Mouse (Mus musculus) midbrain, embryonic 10.5 days (tissue): ENCODE results near the gene Noto. TPM values are rescaled to one million over a fixed set of nuclear protein-coding genes. Genes with fewer than 3 reads are reported as not detected.

Experiments used
- DNase-seq: peaks from one replicate; pipeline ENCODE4 v3.0.0-alpha.2; 2017; ENCODE audit warnings: low spot score
- H3K27ac ChIP-seq: fragments of 300-500 bp; sonication (generic); replicated peaks from 2 replicates; pipeline ENCODE4 v1.5.1; 2016; ENCODE audit warnings: mild to moderate bottlenecking
- H3K27me3 ChIP-seq: fragments of 300-500 bp; sonication (generic); 2 replicates; pipeline ENCODE4 v1.6.1; 2016; ENCODE audit warnings: low read depth, mild to moderate bottlenecking; ENCODE audit not compliant: poor library complexity, severe bottlenecking
- H3K36me3 ChIP-seq: fragments of 300-500 bp; sonication (generic); 2 replicates; pipeline ENCODE4 v1.6.1; 2016; ENCODE audit warnings: mild to moderate bottlenecking, moderate library complexity
- H3K4me1 ChIP-seq: fragments of 300-500 bp; sonication (generic); 2 replicates; pipeline ENCODE4 v1.6.1; 2016
- H3K4me3 ChIP-seq: fragments of 300-500 bp; sonication (generic); 2 replicates; pipeline ENCODE4 v1.5.1; 2016; ENCODE audit warnings: mild to moderate bottlenecking, moderate library complexity
- H3K9me3 ChIP-seq: fragments of 300-500 bp; sonication (generic); replicated peaks from 2 replicates; pipeline ENCODE4 v1.6.1; 2016; ENCODE audit warnings: mild to moderate bottlenecking
- WGBS: fragments of 180-500 bp; shearing (Covaris S2); methylation state at CpG from one replicate; pipeline ENCODE4 v1.1.7; 2016; 5-methylcytosine and 5-hydroxymethylcytosine counted together
- polyA plus RNA-seq: library from polyadenylated mRNA; unstranded; fragments of >200 nt; fragmentation: Nextera tagmentation; extraction: Ambion mirVana; gene quantifications from 2 replicates; pipeline ENCODE4 v1.2.1, GENCODE M21; 2016

Noto gene
- polyA plus RNA-seq, 1 experiment from 2014 or later = not detected

GRCm38 (mm10) chr6:85395360-85395759, 28.3 kb upstream of the Noto start:
- Histone ChIP-seq H3K27ac (no peak overlapping the region), H3K4me1 (0 out of 2 replicates have a peak, but pooled peaks cover 4% of the 10 kb centered on the region), H3K9me3 (no peaks in the 10 kb centered on the region), H3K4me3 (no peak overlapping the region), H3K27me3 (no peaks in the 10 kb centered on the region), H3K36me3 (no peaks in the 10 kb centered on the region)
- WGBS = 84% methylated on average over 2 of the region's 2 CpGs
- DNase-seq = no peak

DNA sequence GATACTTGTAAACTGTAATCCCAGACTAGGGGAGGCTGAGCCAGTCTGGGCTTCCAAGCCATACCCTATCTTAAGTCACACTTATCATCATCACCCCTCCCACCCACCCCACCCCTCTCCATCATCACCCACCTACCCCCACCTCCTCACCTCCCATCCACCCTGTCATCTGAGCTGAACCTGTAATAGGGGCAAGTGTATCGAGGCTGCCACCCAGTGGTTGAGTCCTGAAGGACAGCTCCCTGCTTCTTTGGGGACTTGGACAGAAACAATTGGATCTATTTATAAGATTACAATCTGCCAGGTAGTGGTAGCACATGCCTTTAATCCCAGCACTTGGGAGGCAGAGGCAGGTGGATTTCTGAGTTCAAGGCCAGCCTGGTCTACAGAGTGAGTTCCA, 26.5 kb upstream of the Noto start:
- H3K4me3 ChIP-seq = no peak overlapping the region
- H3K36me3 ChIP-seq = no peaks in the 10 kb centered on the region
- H3K4me1 ChIP-seq = 0 out of 2 replicates have a peak, but pooled peaks cover 4% of the 10 kb centered on the region
- DNase-seq = no peak
- no peaks in the 10 kb centered on the region for H3K27me3 ChIP-seq
- no peak overlapping the region for H3K27ac ChIP-seq
- 53% methylated on average over 1 of the region's 1 CpGs for WGBS
- H3K9me3 ChIP-seq = no peaks in the 10 kb centered on the region

- no peak overlapping the region for H3K4me3 ChIP-seq
- no peak for DNase-seq
- H3K27ac ChIP-seq = 0 out of 2 replicates have a peak overlapping the region, but pooled peaks have one; percentile 28
- 33% methylated on average over 5 of the region's 5 CpGs for WGBS
- H3K4me1 ChIP-seq = peaks cover 11% of the 10 kb centered on the region; the same call in 1 of the 2 replicates
- no peaks in the 10 kb centered on the region for H3K9me3 ChIP-seq
- H3K36me3 ChIP-seq = no peaks in the 10 kb centered on the region
- H3K27me3 ChIP-seq = peaks cover 6% of the 10 kb centered on the region; the same call in 1 of the 2 replicates
Observed at GRCm38 (mm10) chr6:85399715-85400114, 24.0 kb upstream of the Noto start.

GRCm38 (mm10) chr6:85402613-85403012, 21.1 kb upstream of the Noto start:
- H3K36me3 ChIP-seq = no peaks in the 10 kb centered on the region
- H3K4me3 ChIP-seq = no peak overlapping the region
- no peak for DNase-seq
- H3K27me3 ChIP-seq = peaks cover 33% of the 10 kb centered on the region
- 72% methylated on average over 2 of the region's 2 CpGs for WGBS
- no peaks in the 10 kb centered on the region for H3K9me3 ChIP-seq
- peak overlapping the region; percentile 23; the same call in 1 of the 2 replicates for H3K27ac ChIP-seq
- peaks cover 13% of the 10 kb centered on the region for H3K4me1 ChIP-seq

- no peak for DNase-seq
- Histone ChIP-seq H3K27ac (0 out of 2 replicates have a peak overlapping the region, but pooled peaks have one; percentile 23), H3K36me3 (no peaks in the 10 kb centered on the region), H3K27me3 (peaks cover 37% of the 10 kb centered on the region), H3K4me3 (no peak overlapping the region), H3K4me1 (peaks cover 17% of the 10 kb centered on the region), H3K9me3 (no peaks in the 10 kb centered on the region)
- WGBS = 87% methylated on average over 10 of the region's 10 CpGs
Observed at GRCm38 (mm10) chr6:85403039-85403438, 20.6 kb upstream of the Noto start.

GRCm38 (mm10) chr6:85409003-85409402, 14.7 kb upstream of the Noto start:
- DNase-seq = peak; percentile 81
- peak overlapping the region; percentile 54 for H3K4me3 ChIP-seq
- no peaks in the 10 kb centered on the region for H3K9me3 ChIP-seq
- H3K27ac ChIP-seq = peak overlapping the region; percentile 79
- H3K27me3 ChIP-seq = peaks cover 64% of the 10 kb centered on the region
- H3K36me3 ChIP-seq = no peaks in the 10 kb centered on the region
- peaks cover 35% of the 10 kb centered on the region for H3K4me1 ChIP-seq
- under 1% methylated on average over 31 of the region's 31 CpGs for WGBS

GRCm38 (mm10) chr6:85410771-85411273, 12.9 kb upstream of the Noto start:
- Histone ChIP-seq H3K4me1 (peaks cover 35% of the 10 kb centered on the region), H3K36me3 (no peaks in the 10 kb centered on the region), H3K9me3 (no peaks in the 10 kb centered on the region), H3K27me3 (peaks cover 55% of the 10 kb centered on the region), H3K4me3 (no peak overlapping the region), H3K27ac (peak overlapping the region; percentile 79; the same call in 1 of the 2 replicates)
- WGBS = 9% methylated on average over 13 of the region's 13 CpGs
- DNase-seq = peak; percentile 84

DNA sequence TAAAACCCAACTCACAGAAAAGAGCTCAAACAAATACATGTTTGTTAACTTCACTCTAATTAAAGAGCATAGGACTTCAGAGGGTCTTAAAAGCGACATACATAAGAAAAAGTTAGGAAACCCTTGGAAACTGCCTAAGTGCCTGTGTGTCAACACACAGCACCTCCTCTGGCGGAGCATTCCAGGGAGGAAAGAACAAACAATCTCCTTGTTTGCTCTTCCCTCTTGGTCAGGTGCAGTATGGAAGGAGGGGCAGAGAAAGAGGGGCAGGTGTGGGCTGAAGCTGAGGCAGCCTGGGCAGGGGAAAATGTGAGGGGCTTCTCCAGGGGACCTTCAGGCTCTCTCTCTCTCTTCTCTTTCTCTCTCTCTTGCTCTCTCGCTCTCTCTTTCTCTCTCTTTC, 7.9 kb upstream of the Noto start:
- peaks cover under 1% of the 10 kb centered on the region for H3K4me1 ChIP-seq
- H3K9me3 ChIP-seq = no peaks in the 10 kb centered on the region
- 59% methylated on average over 3 of the region's 3 CpGs for WGBS
- peaks cover 6% of the 10 kb centered on the region; the same call in 1 of the 2 replicates for H3K27me3 ChIP-seq
- H3K4me3 ChIP-seq = no peak overlapping the region
- H3K36me3 ChIP-seq = no peaks in the 10 kb centered on the region
- no peak overlapping the region for H3K27ac ChIP-seq
- DNase-seq = no peak

DNA sequence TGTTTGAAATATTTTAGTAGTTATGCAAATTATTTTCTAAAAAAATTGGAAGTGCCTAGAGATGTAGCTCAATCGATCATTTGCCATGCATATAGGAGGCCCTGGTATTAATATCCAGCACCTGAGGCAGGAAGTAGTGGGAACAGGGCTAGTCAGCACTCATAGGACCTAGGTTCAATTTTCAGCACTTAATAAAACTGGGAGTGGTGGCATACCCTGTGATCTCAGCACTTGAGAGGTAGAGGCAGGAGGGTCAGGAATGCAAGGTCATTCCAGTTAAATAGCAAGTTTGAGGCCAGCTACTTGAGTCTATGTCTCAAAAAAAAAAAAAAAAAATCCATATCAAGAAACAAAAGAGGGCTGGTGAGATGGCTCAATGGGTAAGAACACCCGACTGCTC, 4.5 kb upstream of the Noto start:
- Histone ChIP-seq H3K36me3 (no peaks in the 10 kb centered on the region), H3K27me3 (peaks cover 38% of the 10 kb centered on the region), H3K27ac (no peak overlapping the region), H3K4me1 (peaks cover 7% of the 10 kb centered on the region), H3K4me3 (no peak overlapping the region), H3K9me3 (no peaks in the 10 kb centered on the region)
- WGBS = 95% methylated on average over 2 of the region's 2 CpGs
- DNase-seq = no peak

- peak overlapping the region; percentile 89 for H3K27ac ChIP-seq
- H3K27me3 ChIP-seq = peaks cover 10% of the 10 kb centered on the region; the same call in 1 of the 2 replicates
- no peaks in the 10 kb centered on the region for H3K9me3 ChIP-seq
- DNase-seq = no peak
- H3K4me1 ChIP-seq = peaks cover 20% of the 10 kb centered on the region
- no peaks in the 10 kb centered on the region for H3K36me3 ChIP-seq
- 49% methylated on average over 8 of the region's 8 CpGs for WGBS
- peak overlapping the region; percentile 92 for H3K4me3 ChIP-seq
Observed at GRCm38 (mm10) chr6:85431274-85431841, 7.7 kb downstream of the Noto start.

- Histone ChIP-seq H3K27ac (peak within 1 kb of the TSS; percentile 89), H3K4me1 (peaks cover 20% of the 10 kb centered on the region)
- WGBS = under 1% methylated on average over 39 of the region's 39 CpGs
Observed at GRCm38 (mm10) chr6:85431842-85432431, 8.3 kb downstream of the Noto start, which contains the start of gene Smyd5. TSS of gene Smyd5 (plus strand) at chr6:85431989.

GRCm38 (mm10) chr6:85433865-85434264, 10.2 kb downstream of the Noto start:
- H3K27ac ChIP-seq = no peak overlapping the region
- DNase-seq = no peak
- H3K27me3 ChIP-seq = no peaks in the 10 kb centered on the region
- 90% methylated on average over 5 of the region's 5 CpGs for WGBS
- H3K4me1 ChIP-seq = peaks cover 20% of the 10 kb centered on the region
- no peak overlapping the region for H3K4me3 ChIP-seq
- H3K36me3 ChIP-seq = peaks cover 13% of the 10 kb centered on the region
- H3K9me3 ChIP-seq = no peaks in the 10 kb centered on the region

More at GRCm38 (mm10) chr6:85431842-85432431, 8.3 kb downstream of the Noto start, which contains the start of gene Smyd5:
- DNase-seq = peak; percentile 89
- Histone ChIP-seq H3K9me3 (no peaks in the 10 kb centered on the region), H3K27me3 (peaks cover 6% of the 10 kb centered on the region; the same call in 1 of the 2 replicates), H3K4me3 (peak within 1 kb of the TSS; percentile 92), H3K36me3 (no peaks in the 10 kb centered on the region)

GRCm38 (mm10) chr6:85436204-85436603, 12.5 kb downstream of the Noto start:
- Histone ChIP-seq H3K36me3 (peaks cover 36% of the 10 kb centered on the region), H3K4me3 (no peak overlapping the region), H3K4me1 (peaks cover 20% of the 10 kb centered on the region), H3K27ac (no peak overlapping the region), H3K9me3 (no peaks in the 10 kb centered on the region), H3K27me3 (no peaks in the 10 kb centered on the region)
- WGBS = 84% methylated on average over 1 of the region's 1 CpGs
- DNase-seq = no peak
